Mouse (Mus musculus): ENCODE measurements at regions not wholly inside any gene's neighbourhood (a gene's known extent, or its start where the extent isn't known, plus 50 kb on each side); places are given as distances from the start of the nearest gene placed in this dataset.

- TF ChIP-seq CTCF (IDR thresholded peaks at IDR 0.05; ENCODE audit: extremely low read depth, insufficient read depth, low read length) (no peak), POLR2A (IDR thresholded peaks at IDR 0.05; ENCODE audit: extremely low read depth, insufficient read depth, low read length) (no peak)
Measured at GRCm38 (mm10) chr6:31169868-31170600, 211.2 kb upstream of the Klf14 start.

All from cortical plate, adult 2 months (tissue).